Mouse (Mus musculus) erythroid progenitor cell, adult 5-6 weeks (primary cell): Measurements from ENCODE around the gene Prrg2. TPM values are rescaled to one million over a fixed set of nuclear protein-coding genes. Genes with fewer than 3 reads are reported as not detected.

Experiments used
- ATAC-seq: replicated peaks from 2 replicates; pipeline ENCODE4 v1.8.0; 2016; ENCODE audit warnings: moderate number of reproducible peaks, mild to moderate bottlenecking, moderate TSS enrichment, inconsistent platforms; ENCODE audit not compliant: poor library complexity, low FRiP score, severe bottlenecking
- total RNA-seq, 2 experiments: library from RNA; stranded (forward) in 1 of 2; stranded (reverse) in 1 of 2; fragments of 150-400 nt in 1 of 2; fragments of 186-747, 209-891 nt in 1 of 2; gene quantifications; 2 replicates each; pipeline versions ENCODE4 v1.2.3 to v1.2.4; 2015 to 2017; ENCODE audit warnings: low replicate concordance in 2 of 2

Prrg2 gene
- total RNA-seq, 2 experiments from 2014 or later: 0.91 to 8.8 TPM

DNA sequence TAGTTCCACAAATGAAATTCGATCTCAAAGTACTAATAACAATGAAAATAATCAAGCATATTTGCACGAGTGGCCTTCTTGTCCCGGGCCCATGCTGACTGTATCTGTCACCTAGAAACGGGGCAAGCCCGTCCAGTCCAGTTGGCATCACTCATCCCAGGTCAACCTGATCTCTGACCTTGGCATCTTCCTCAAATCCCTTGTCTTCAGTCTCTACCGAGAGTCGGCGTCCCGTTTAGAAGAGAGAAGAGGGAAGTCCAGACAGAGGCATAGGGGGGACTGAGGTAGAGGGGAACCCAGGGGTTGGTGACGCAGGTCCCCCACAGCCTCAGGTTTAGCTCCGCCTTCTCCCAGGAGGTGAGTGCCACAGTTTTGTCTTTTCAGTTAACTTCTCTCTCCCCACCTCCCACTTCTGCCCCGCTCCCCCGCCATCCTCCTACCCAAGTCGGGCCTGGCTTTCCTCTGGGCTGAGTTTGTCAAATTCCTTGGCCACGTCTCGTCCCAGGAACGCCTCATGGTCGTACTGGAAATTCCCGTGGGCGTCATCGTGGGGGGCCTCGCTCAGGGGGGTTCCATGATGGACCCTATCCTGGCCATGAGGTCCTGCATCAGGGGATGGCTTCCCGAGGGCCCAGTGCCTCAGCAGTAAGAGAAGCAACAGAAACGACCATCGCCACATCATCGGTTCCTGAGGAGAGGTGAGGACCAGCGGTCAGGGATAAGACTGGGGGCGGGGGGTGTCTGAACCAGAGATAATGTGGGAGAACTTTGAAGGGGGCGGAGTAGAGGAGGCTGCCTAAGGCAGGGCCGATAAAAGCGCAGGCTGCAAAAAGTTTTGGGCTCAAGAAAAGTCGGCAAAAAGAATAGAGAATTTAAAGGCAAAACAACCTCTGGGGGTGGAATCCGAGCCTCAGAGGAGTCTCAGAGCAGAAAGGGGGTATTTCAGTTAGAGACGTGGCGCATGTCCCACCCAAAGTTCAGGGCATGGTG, 28.8 kb upstream of the Prrg2 start:
- no peak for ATAC-seq

DNA sequence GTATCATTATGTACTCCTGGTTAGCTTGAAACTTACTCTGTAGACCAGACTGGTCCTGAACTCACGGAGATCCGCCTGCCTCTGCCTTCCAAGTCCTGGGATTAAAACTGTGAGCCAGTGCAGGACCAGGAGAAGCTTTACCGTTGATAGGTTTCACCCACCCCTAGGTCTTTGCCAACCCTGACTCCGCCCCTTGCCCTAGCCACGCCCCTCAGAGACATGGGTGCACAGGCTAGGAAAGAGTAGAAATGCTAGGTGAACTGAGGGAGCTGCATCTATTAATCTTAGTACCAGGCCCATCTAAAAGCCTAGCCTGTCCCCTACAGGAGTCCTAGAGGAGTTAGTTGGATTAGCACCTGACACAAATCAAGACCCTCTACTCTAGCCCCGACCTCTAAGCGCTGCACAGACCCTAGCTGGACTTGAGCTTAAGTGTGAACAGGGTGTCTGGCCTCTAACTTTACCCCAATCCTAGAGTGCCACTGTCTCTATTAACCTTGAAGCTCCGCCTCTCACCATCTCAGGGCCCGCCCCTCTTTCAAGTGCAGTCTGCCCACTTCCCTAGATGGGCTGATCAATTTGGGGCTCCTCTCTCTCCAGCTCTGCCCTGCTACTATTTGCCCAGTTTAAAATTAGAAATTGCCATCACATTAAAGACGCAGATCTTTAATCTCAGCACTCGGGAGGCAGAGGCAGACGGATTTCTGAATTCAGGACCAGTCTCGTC, 27.9 kb upstream of the Prrg2 start:
- no peak for ATAC-seq

DNA sequence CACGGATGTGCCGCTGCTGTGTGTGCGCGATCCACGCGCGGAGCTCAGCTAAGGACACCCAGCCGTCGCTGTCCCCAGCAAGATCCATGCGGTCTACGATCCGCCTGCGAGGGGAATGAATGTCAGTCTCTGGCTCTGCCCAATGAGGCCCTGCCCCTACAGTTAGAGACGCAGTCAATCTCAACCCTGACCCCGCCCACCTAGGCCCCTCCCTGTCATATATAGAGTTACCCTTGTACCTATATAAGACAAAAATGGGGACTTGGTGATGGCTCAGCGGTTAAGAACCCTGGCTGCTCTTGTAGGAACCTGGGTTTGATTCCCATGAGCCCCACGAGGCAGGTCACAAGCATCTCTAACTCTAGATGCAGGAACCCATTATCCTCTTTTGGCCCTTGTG, 26.1 kb upstream of the Prrg2 start:
- no peak for ATAC-seq

DNA sequence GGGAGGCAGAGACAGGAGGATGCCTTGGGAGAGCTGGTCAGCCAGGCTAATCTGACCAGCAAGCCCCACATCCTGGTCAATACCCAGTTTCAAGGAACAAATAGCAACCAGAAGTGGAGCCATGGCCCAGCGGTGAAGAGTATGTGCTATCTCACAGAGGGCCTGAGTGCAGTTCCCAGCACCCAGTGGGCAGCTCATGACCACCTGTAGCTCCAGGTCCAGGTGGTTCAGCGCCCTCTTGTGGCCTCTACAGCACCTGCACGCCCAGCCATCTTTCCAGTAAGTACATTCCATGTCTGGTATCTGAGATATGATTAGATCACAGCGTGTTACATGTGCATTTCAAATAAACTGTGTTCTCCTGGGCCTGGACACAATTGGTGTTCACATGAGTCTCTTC, 23.6 kb upstream of the Prrg2 start:
- no peak for ATAC-seq

DNA sequence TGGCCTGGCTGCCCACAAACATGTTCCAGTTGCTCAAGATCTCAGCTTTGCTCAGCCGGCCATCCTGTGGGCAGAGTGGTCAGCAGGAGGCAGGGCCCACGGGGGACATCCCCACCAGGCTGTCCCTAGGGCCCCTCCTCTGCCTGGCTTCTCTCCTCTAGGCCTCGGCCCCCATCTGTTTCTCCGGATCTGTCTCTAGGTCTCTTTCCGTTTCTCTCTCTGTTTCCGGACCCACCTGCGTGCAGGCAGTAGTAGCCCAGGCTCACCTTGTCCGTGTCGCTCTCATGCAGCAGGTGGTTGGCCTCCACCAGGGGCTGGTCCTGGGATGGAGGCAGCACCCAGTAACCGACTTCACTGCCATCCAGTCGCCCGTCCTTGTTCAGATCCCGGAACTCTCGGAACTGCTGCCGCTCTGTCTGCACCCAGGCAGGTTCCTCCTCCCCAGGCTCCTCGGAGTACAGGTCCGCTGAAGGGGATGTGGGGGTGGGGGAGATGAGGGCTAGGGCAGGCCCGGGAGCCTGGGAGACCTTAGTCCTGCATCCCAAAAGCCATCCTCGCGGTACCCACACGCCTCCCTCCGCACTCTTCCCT, 20.9 kb upstream of the Prrg2 start:
- ATAC-seq: no peak

DNA sequence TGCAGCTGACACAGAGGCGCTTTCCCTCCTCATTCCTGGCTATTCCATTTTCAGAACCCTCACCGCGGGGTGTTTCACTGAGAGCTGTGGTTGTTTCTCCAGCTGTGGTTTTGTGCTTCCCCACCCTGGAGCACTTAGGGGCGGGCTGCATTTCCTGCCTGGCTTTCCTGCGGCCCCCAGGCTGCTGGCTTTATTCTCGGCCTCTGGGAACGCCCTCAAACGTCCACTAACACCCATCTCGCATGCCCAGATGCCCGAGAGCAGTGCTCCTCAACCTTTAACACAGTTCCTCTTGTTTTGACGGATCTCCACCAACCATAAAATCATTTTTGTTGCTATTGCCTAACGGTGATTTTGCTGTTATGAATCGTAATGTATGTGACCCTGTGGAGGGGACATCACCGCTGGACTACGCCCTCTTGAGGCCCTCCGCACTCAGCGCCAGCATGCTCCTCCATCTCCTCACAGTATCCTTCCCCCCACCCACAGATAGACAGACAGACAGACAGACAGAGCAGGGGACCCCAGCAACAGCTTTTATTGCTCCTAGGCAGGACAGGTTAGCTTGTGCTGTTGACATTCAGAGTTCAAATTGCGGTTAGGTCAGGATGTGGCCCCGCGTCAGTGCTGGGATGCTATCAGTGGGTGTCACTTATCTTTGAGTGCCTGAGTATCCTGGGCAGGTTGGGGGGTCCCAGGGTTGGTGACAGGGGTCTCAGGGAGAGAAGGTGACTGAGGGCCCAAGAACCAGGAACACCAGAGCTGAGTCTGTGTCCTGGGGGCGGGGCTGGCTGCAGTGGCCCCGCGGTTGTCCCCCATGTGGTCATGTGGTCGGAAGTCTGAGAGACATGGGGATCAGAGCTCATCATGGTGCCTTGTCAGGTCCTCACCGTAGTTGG, 20.2 kb upstream of the Prrg2 start:
- ATAC-seq: no peak

DNA sequence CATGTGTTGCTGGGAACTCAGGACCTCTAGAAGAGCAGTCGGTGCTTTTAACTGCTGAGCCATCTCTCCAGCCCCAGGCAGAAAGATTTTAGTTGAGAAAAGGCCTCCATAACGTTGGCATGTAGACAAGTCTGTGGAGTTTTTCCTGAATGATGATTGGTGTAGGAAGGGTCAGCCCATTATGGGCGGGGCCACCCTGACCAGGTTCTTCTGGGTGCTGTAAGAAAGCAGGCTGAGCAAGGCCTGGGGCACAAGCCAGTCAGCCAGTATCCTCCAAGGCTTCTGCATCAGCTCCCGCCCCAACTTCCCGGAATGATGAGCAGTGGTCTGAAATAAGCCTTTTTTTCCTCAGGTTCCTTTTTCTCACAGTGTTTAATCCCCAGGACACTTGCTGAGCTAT, 18.5 kb upstream of the Prrg2 start:
- ATAC-seq: no peak

DNA sequence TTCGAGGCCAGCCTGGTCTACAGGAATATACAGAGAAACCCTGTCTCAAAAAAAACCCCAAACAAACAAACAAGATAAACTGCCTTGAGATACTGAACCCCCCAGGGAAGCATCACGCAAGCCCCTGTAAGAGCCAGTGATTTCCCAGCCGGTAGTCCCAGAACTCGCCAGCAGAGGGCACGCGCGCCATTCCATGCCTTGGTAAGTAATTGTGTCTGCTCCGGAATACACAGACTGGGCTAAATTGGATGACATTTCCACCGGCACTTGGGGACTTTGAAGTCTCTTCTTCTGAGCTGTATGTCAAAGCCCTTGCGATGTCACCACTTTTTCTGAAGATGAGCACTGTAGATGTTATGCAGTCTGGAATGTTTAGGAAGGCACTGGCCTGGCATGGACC, 17.4 kb upstream of the Prrg2 start:
- peak; percentile 79 for ATAC-seq

DNA sequence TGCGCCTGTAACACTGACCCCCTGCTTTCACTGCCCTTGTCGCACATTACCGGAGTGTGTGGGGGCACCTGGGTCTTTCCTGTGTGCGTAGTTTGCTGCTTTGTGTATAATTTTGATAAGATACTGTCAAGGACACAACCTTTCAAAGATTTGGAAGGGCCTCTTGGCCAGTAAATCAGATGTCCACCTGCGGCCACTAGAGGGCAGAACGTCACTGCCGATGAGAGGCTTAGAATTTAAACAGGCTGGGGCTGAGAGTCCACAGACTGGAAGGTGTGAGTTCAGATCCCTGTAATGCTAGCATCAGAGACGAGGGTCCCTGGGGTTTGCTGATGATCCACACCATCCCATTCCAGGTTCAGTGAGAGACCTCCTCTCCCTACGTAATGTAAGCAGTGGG, 16.0 kb upstream of the Prrg2 start:
- peak; percentile 51; the same call in 1 of the 2 replicates for ATAC-seq

DNA sequence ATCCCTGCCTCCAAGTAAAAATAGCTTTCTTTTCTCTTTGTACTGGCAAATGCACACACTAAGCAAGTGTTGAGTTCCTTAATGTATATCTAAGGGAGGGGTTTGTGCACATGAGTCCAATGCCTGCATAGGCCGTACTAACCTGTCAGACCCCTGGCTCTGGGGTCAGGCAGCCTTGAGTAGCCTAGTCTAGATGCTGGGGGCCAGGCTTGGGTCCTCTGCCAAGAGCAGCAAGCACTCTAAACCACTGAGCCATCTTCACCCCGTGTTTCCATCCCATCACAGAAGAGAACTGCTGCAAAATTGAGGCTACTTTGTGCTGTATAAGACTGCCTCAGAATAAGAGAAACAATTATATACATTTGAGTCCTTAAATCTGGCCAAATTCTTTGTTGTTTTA, 15.4 kb upstream of the Prrg2 start:
- no peak for ATAC-seq

DNA sequence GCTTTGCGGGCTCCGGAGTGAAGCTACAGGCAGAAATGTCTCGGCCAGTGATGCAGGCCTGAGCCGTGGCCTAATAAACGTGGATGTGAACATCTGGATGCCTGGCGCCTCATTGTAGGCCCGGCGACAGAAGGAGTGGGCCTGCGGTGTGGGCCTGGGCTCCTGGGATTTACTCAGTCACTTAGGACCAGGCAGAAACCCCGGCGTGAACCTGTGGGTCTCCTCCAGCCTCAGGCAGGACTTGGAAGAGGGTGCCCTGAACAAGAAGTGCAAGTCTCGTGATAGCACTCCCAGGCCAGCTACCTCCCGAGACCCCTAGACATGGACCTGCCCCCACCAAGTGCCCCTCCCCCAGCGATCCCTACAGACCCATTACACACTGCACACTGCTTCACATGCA, 14.8 kb upstream of the Prrg2 start:
- ATAC-seq: no peak

DNA sequence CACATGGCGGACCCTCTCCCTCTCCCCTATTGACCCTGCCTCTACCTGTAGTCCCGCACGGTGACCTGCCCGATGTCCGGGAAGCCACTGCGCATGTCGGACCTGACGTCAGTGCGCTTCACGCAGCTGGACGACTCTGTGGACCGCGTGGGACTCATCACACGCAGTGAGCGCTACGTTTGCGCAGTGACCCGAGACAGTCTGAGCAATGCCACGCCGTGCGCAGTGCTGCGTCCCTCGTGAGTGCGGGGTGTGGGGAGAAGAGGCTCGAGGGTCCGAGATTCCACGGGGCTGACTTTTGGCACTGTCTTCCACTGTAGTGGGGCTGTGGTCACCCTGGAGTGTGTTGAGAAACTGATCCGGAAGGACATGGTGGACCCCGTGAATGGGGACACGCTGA, 14.0 kb upstream of the Prrg2 start:
- no peak for ATAC-seq

DNA sequence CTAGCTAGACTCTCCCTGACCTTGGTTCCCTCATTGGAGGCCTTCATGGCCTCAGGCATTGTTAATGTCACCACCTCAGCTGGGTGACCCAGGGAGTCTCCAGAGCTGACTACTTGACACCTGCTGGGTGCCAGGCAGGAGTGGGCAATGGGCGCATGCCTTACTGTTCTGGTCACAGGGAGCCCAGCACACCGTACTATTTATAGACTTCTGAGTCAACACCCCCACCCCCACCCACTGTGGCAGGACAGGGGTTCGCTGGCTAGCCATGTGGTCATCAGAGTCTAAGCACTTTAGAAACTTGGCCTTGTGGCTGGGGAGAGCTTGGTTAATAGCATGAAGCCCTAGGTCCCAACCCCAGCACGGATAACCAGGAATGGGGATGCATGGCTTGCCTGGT, 12.9 kb upstream of the Prrg2 start:
- no peak for ATAC-seq

DNA sequence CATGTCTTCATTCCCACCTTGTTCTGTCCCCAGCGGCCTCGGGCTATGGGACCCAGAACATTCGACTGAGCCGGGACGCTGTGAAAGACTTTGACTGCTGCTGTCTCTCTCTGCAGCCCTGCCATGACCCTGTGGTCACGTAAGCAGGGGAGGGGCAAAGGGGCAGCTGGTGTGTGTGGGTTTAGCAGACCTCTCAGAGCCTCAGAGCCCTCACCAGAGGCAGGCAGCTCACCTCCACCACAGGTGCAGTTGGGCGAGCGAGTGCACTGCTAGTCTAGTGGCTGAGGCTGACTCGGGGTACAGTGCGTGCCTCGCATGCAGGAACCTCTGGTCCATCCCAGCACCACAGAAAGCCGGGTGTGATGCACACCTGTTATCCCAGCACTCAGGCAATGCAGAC, 11.5 kb upstream of the Prrg2 start:
- no peak for ATAC-seq

DNA sequence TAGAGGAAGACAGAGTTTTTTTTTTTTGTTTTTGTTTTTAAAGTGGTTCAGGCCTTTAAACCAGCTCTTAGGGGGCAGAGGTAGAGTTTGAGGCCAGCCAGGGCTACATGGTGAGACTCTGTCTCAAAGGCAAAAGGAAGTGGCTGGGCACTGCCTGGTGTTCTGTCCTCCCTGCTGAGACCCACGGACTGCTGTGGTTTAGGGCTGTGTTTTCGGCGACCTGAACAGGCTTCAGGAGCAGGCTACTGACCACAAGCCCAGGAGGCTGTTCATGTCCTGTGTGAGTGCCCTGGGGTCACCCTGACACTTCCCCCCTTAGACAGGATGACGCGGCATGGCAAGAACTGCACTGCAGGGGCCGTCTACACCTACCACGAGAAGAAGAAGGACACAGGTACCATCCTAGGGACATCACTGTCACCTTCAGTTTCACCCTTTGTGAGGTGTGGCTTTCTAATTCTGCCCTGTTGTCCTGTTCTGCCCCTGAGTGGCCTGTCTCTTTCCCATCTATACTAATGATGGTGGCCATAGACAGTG, 10.8 kb upstream of the Prrg2 start:
- ATAC-seq: no peak

DNA sequence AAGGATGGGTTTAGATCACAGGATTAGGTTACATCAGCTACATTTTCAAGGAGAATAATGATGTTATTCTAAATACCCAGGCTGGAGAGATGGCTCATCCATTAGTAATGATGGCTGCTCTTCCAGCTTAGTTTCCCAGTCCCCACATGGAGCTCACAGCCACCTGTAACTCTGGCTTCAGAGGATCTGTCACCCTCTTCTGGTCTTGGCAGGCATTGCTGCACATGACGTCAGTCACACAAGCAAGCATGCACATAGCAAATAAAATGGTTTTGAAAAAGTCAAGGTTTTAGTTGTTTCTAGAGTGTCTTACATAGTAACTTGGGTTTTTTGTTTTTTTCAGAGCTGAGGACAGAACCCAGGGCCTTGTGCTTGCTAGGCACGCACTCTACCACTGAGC, 9.8 kb upstream of the Prrg2 start:
- no peak for ATAC-seq

DNA sequence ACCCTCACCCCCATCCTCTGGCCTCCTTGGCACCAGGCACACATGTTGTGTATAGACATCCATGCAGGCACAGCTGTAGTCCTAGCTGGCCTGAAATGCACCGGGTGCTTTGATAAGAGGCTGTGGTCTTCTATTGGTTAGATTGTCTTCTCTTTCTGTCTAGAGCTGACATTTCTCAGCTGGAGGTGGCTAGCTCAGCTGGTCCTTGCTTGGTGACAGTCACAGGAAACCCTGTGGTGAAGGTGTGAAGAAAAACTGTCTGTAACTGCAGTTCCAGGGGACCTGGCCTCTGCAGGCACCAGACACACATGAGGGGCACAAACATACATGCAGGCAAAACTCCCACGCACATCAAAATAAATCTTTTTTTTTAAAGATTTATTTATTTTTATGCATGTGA, 7.2 kb upstream of the Prrg2 start:
- no peak for ATAC-seq

DNA sequence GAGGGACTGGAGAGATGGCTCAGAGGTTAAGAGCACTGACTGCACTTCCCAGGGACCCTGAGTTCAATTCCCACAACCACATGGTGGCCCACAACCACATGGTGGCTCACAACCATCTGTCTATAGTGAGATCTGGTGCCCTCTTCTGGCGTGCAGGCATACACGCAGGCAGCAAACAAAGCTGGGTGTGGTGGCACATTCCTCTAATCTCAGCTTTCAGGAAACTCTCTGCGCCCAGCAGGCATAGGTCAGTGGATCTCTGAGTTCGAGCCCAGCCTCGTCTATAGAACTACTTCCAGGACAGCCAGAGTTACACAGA, 5.5 kb upstream of the Prrg2 start:
- ATAC-seq: 0 out of 2 replicates have a peak, but pooled peaks have one; percentile 48

DNA sequence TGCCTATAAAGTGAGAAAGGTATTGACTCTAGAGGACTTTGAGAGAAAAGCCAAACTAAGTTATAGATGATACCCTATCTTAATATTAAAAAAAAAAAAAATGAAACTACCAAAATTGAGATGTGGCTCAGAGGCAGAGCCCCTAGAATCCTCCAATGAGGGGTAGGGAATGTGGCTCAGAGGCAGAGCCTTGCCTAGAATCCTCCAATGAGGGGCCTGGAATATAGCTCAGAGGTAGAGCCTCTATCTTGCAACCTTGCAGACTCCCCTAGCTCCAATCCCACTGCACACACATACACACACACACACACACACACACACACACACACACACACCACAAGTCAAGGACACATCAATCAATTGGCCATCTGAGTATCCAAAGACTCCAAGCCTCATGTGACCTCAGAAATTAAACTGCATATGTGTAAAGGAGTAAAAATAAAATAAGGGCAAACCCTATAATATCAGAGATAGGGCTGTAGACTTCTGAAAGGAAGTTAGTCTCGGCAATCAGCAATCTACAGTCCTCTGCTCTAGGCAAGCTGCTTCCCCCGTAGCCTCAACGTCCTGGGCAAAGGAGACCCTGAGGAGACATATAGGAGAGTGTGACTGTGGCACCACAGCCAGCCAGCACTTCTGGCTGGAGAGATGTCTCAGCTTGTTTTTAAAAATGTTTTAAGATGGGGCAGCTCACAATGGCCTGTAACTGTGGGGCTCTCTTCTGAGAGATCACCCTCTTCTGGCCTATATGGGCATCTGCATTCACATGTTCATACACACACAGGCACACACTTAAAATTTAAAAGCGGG, 4.9 kb upstream of the Prrg2 start:
- ATAC-seq: no peak
